Mouse (Mus musculus): ENCODE data around the gene Gm37240. TPM values are rescaled to one million over a fixed set of nuclear protein-coding genes. Genes with fewer than 3 reads are reported as not detected.

Gene Gm37240
- polyA plus RNA-seq, 1 experiment: not detected

DNA sequence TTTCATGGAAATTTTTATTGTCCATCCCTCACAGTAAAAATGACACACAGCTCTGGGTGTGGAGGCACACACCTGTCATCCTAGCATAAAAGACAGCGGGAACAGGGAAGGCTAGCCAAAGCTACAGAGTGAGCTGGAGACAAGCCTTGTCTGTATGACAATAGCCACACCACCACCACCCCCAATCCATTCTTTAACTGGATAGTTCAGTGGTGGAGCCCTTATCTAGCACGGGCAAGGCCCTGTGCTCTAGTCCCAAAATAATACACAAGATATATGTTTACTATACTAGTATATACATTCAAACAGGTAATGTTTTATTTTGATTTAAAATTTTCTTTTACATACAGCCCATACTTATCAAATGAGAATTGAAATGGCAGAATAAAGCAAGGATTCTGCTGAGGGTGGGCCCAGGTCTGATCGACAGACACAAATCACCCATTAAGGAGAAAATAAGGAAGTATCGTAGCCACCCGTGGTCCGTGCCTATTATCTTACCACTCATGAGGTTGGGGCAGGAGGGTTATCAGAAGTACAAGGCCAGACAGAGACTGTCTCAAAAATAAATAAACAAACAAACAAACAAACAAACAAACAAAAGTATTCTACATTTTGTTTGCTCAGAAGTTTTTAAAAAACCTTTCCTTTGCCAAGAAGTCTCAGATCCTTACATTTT lies 1421.4 kb downstream of the Gm37240 start:
- TF ChIP-seq CTCF (IDR thresholded peaks at IDR 0.05; ENCODE audit: insufficient read depth, low read depth, low read length) (no peak), POLR2A (IDR thresholded peaks at IDR 0.05; ENCODE audit: insufficient read depth, low read depth, low read length) (no peak)
- Histone ChIP-seq H3K4me3 (ENCODE audit: insufficient read depth, low read depth, low read length) (no peak overlapping the region), H3K27ac (ENCODE audit: insufficient read depth, low read depth, low read length) (no peak overlapping the region), H3K4me1 (ENCODE audit: control insufficient read depth, insufficient read depth, low read length) (peaks cover 14% of the 10 kb centered on the region)
- 92% methylated on average over 6 of the region's 6 CpGs for WGBS

- no peak overlapping the region for H3K4me3 ChIP-seq (ENCODE audit: insufficient read depth, low read depth, low read length)
- no peak overlapping the region for H3K27ac ChIP-seq (ENCODE audit: insufficient read depth, low read depth, low read length)
- 83% methylated on average over 4 of the region's 4 CpGs for WGBS
- TF ChIP-seq CTCF (IDR thresholded peaks at IDR 0.05; ENCODE audit: insufficient read depth, low read depth, low read length): no peak
- TF ChIP-seq POLR2A (IDR thresholded peaks at IDR 0.05; ENCODE audit: insufficient read depth, low read depth, low read length): no peak
- H3K4me1 ChIP-seq (ENCODE audit: control insufficient read depth, insufficient read depth, low read length): peaks cover 11% of the 10 kb centered on the region
These were observed 1425.6 kb downstream of the Gm37240 start for GRCm38 (mm10) chr3:84461687-84462086.

DNA sequence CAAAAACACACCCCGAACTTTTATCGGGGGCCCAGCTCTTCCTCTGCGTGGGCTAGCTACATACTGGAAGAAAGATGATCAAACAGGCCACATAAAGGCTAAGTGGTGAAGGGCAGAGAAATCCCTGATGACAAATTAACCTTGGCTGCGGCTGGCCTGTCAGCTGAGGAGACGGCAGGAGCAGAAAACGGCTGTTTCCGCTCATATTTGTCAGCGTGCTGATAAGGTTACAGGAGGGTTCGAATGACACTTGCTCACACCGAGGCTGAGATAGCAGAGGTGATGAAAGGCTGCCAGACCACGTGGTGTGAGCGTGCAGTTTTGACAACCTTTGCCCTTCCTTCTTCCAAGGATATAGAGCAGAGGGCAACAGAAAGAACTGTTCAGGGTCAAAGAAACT lies 1426.4 kb downstream of the Gm37240 start:
- Histone ChIP-seq H3K4me1 (ENCODE audit: control insufficient read depth, insufficient read depth, low read length) (peaks cover 11% of the 10 kb centered on the region), H3K4me3 (ENCODE audit: insufficient read depth, low read depth, low read length) (no peak overlapping the region), H3K27ac (ENCODE audit: insufficient read depth, low read depth, low read length) (no peak overlapping the region)
- TF ChIP-seq CTCF (IDR thresholded peaks at IDR 0.05; ENCODE audit: insufficient read depth, low read depth, low read length) (no peak), POLR2A (IDR thresholded peaks at IDR 0.05; ENCODE audit: insufficient read depth, low read depth, low read length) (no peak)
- 70% methylated on average over 12 of the region's 12 CpGs for WGBS

DNA sequence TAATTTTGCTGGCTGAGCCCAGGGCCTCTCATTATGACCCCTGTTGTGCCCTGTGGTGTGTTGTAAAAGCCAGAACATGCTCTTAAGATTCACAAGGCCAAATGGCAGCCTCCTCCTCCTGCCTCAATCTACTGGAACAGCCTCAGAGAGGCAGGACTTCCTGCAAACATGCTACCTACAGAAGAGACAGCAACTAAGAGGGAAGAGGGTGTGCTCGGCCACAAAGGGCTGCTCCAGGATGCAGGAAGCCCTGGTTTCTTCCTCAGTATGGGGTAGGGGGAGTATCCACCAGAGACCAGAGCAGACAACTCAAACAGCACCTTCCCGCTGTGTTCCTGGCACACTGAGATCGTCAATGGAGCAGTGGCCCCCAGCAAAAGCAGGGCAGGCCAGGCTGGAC lies 1426.8 kb downstream of the Gm37240 start:
- WGBS: 76% methylated on average over 3 of the region's 3 CpGs
- Histone ChIP-seq H3K4me1 (ENCODE audit: control insufficient read depth, insufficient read depth, low read length) (peaks cover 11% of the 10 kb centered on the region), H3K27ac (ENCODE audit: insufficient read depth, low read depth, low read length) (no peak overlapping the region), H3K4me3 (ENCODE audit: insufficient read depth, low read depth, low read length) (no peak overlapping the region)
- no peak for TF ChIP-seq POLR2A (IDR thresholded peaks at IDR 0.05; ENCODE audit: insufficient read depth, low read depth, low read length)
- TF ChIP-seq CTCF (IDR thresholded peaks at IDR 0.05; ENCODE audit: insufficient read depth, low read depth, low read length): no peak

DNA sequence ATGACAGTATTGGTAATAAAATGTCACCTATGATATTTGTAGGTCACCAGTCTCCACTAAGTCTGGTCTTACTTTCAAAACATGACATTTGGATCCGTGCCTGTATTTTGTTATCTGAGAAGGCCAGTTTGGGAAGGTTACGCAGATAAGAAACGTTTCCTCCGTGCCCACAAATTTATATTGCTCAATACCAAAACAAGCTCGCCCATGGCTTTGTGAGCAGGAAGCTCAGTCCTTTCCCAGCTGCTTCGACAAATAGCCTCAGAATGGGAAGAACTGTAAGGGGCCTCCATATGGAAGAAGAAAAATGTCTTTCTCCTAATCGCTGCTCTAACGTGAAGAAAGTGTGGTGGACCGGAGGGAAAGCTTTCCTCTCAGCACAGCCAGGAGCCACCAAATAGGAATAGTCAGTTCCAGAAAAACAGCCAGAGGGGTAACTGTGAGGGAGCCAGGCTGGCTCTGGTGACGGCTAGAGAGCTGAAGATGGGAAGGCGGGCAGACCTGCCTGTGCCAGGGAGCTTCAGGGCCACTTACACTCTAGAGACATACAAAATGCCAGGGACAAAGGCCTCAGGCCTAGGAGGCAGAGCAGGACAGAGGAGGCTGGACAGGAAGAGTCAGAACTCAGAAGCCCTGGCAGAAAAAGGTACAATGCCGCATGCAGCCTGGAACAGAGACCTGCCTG lies 1431.4 kb downstream of the Gm37240 start:
- H3K4me1 ChIP-seq (ENCODE audit: control insufficient read depth, insufficient read depth, low read length): peaks cover 18% of the 10 kb centered on the region
- no peak overlapping the region for H3K27ac ChIP-seq (ENCODE audit: insufficient read depth, low read depth, low read length)
- H3K4me3 ChIP-seq (ENCODE audit: insufficient read depth, low read depth, low read length): no peak overlapping the region
- 89% methylated on average over 12 of the region's 12 CpGs for WGBS
- TF ChIP-seq POLR2A (IDR thresholded peaks at IDR 0.05; ENCODE audit: insufficient read depth, low read depth, low read length): no peak
- TF ChIP-seq CTCF (IDR thresholded peaks at IDR 0.05; ENCODE audit: insufficient read depth, low read depth, low read length): no peak

- Histone ChIP-seq H3K4me3 (ENCODE audit: insufficient read depth, low read depth, low read length) (no peak overlapping the region), H3K4me1 (ENCODE audit: control insufficient read depth, insufficient read depth, low read length) (peaks cover 21% of the 10 kb centered on the region), H3K27ac (ENCODE audit: insufficient read depth, low read depth, low read length) (no peak overlapping the region)
- no peak for TF ChIP-seq POLR2A (IDR thresholded peaks at IDR 0.05; ENCODE audit: insufficient read depth, low read depth, low read length)
- TF ChIP-seq CTCF (IDR thresholded peaks at IDR 0.05; ENCODE audit: insufficient read depth, low read depth, low read length): no peak
- 47% methylated on average over 3 of the region's 3 CpGs for WGBS
These were observed 1436.7 kb downstream of the Gm37240 start for GRCm38 (mm10) chr3:84450651-84451050.

- no peak for TF ChIP-seq CTCF (IDR thresholded peaks at IDR 0.05; ENCODE audit: insufficient read depth, low read depth, low read length)
- no peak for TF ChIP-seq POLR2A (IDR thresholded peaks at IDR 0.05; ENCODE audit: insufficient read depth, low read depth, low read length)
- no peak overlapping the region for H3K27ac ChIP-seq (ENCODE audit: insufficient read depth, low read depth, low read length)
- 88% methylated on average over 9 of the region's 9 CpGs for WGBS
- peaks cover 21% of the 10 kb centered on the region for H3K4me1 ChIP-seq (ENCODE audit: control insufficient read depth, insufficient read depth, low read length)
- H3K4me3 ChIP-seq (ENCODE audit: insufficient read depth, low read depth, low read length): no peak overlapping the region
These were observed 1438.3 kb downstream of the Gm37240 start for GRCm38 (mm10) chr3:84449015-84449414.

- Histone ChIP-seq H3K4me3 (ENCODE audit: insufficient read depth, low read depth, low read length) (no peak overlapping the region), H3K27ac (ENCODE audit: insufficient read depth, low read depth, low read length) (no peak overlapping the region), H3K4me1 (ENCODE audit: control insufficient read depth, insufficient read depth, low read length) (peaks cover 18% of the 10 kb centered on the region)
- WGBS: 86% methylated on average over 5 of the region's 5 CpGs
- TF ChIP-seq POLR2A (IDR thresholded peaks at IDR 0.05; ENCODE audit: insufficient read depth, low read depth, low read length) (no peak), CTCF (IDR thresholded peaks at IDR 0.05; ENCODE audit: insufficient read depth, low read depth, low read length) (no peak)
These were observed 1439.5 kb downstream of the Gm37240 start for GRCm38 (mm10) chr3:84447803-84448202.

Other genes starting within 250 kb of the Gm37240 start
- not detected in 2 replicates for gene Fam160a1, start 70.2 kb downstream of the Gm37240 start, polyA plus RNA-seq (2012; ENCODE audit: insufficient read depth, insufficient read length, low replicate concordance, missing spikeins)
- gene Glt28d2, start within 50 bp of the Gm37240 start, polyA plus RNA-seq (2012; ENCODE audit: insufficient read depth, insufficient read length, low replicate concordance, missing spikeins): not detected in 2 replicates
- gene Sh3d19, start 83.6 kb upstream of the Gm37240 start, polyA plus RNA-seq (2012; ENCODE audit: insufficient read depth, insufficient read length, low replicate concordance, missing spikeins): not detected in 2 replicates
- not detected in 2 replicates for gene Prss48, start 115.0 kb upstream of the Gm37240 start, polyA plus RNA-seq (2012; ENCODE audit: insufficient read depth, insufficient read length, low replicate concordance, missing spikeins)

Data from olfactory bulb, adult 2 months (tissue).